Mouse (Mus musculus): Measurements from ENCODE around the gene 1700015G11Rik.

- TF ChIP-seq ZKSCAN1 (IDR thresholded peaks at IDR 0.05; ENCODE audit: borderline replicate concordance, low read depth, low read length), result no peak
- no peak for TF ChIP-seq POLR2AphosphoS2 (IDR thresholded peaks at IDR 0.05; ENCODE audit: low read depth, low read length)
- no peak for TF ChIP-seq CTCF (conservative IDR thresholded peaks at IDR 0.05 in 1 of 2, IDR thresholded peaks at IDR 0.05 in 1 of 2; ENCODE audit: low read depth in 2 of 2, low read length in 2 of 2)
- no peak for TF ChIP-seq ZMIZ1 (IDR thresholded peaks at IDR 0.05; ENCODE audit: low read depth, low read length)
- no peak for TF ChIP-seq RCOR1 (conservative IDR thresholded peaks at IDR 0.05; ENCODE audit: low read depth, low read length)
- no peak for TF ChIP-seq USF2 (conservative IDR thresholded peaks at IDR 0.05; ENCODE audit: low read depth, low read length)
- TF ChIP-seq MAZ (IDR thresholded peaks at IDR 0.05; ENCODE audit: low read depth, low read length), result no peak
- TF ChIP-seq POLR2A (IDR thresholded peaks at IDR 0.05; ENCODE audit: low read depth, low read length), result no peak
- no peak for TF ChIP-seq EP300 (IDR thresholded peaks at IDR 0.05; ENCODE audit: low read length)
- TF ChIP-seq HCFC1 (IDR thresholded peaks at IDR 0.05; ENCODE audit: low read depth, low read length), result no peak
- no peak for TF ChIP-seq UBTF (IDR thresholded peaks at IDR 0.05; ENCODE audit: low read depth, low read length)
These were observed 24.5 kb downstream of the 1700015G11Rik start for GRCm38 (mm10) chr7:51991020-51991419.
